Mouse (Mus musculus): ENCODE measurements around the gene Cux1.

DNA sequence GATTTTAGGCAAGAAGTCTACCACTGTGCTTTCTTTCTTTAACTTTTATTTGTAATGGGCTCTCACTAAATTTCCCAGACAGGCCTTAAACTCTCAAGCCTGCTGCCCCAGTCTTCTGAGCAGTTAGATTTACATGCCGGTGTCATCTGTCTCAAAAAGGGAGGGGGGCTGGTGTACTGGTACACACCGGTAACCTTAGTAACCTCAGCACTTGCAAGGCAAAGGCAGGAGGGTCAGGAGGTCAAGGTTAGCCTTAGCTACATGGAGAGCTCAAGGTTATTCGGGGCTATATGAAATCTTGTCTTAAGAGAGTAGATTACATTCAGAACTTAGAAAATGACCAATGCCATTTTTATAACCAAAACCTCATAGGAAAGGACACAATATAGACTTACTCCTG is 102.4 kb downstream of the Cux1 start:
- no peak for TF ChIP-seq CTCF (IDR thresholded peaks at IDR 0.05)
- no peak for TF ChIP-seq EP300 (IDR thresholded peaks at IDR 0.05; ENCODE audit: insufficient read depth, low read depth, low read length)
